Mouse (Mus musculus) adrenal gland, postnatal 4 days (tissue): ENCODE measurements at regions not wholly inside any gene's neighbourhood (a gene's known extent, or its start where the extent isn't known, plus 50 kb on each side); places are given as distances from the start of the nearest gene placed in this dataset.
"Not testable (repeated sequence)": the region's sequence is repeated elsewhere in the genome, so short reads cannot be mapped to it uniquely, and the experiment has no call there.

Experiments used
- DNase-seq, 2 experiments: peaks; one replicate each; pipeline ENCODE4 v3.0.0; 2021 to 2022; ENCODE audit warnings: low spot score in 2 of 2, mixed read lengths in 2 of 2

- peak in 1 of 2 experiments; percentile 1 for DNase-seq
Measured at GRCm38 (mm10) chrY:20671243-20671642, 322.2 kb downstream of the Gm29866 start.

- DNase-seq, result not testable (repeated sequence)
Measured at GRCm38 (mm10) chrY:20670391-20670790, 323.1 kb downstream of the Gm29866 start.

DNA sequence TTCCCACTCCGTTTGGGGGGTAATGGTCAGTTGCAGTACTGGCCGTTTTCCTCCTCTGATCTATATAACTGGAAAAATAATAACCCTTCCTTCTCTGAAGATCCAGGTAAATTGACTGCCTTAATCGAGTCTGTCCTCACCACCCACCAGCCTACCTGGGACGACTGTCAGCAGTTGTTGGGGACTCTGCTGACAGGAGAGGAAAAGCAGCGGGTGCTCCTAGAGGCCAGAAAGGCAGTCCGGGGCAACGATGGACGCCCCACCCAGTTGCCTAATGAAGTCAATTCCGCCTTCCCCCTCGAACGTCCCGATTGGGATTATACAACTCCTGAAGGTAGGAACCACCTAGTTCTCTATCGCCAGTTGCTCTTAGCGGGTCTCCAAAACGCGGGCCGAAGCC is 328.2 kb downstream of the Gm29866 start:
- DNase-seq, result peak in 1 of 2 experiments; percentile 1
